Mouse (Mus musculus): ENCODE measurements around the gene Gemin4. TPM values are rescaled to one million over a fixed set of nuclear protein-coding genes. Genes with fewer than 3 reads are reported as not detected.
"Not testable (repeated sequence)": the region's sequence is repeated elsewhere in the genome, so short reads cannot be mapped to it uniquely, and the experiment has no call there.

The Gemin4 gene
- total and polyA plus RNA-seq, 3 experiments: 17.8 to 95.7 (median 23.8) TPM

- H3K9ac ChIP-seq (ENCODE audit: control insufficient read depth, low read depth, low read length, poor library complexity, severe bottlenecking): no peak overlapping the region
- H3K27me3 ChIP-seq (ENCODE audit: control insufficient read depth in 1 of 2, insufficient read depth in 2 of 2, low read length in 2 of 2): no peaks in the 10 kb centered on the region
- no peaks in the 10 kb centered on the region for H3K9me3 ChIP-seq (replicated peaks; ENCODE audit: insufficient read depth, low read length)
- no peak overlapping the region for H3K4me3 ChIP-seq (ENCODE audit: control insufficient read depth in 1 of 2, insufficient read depth in 1 of 2, low read depth in 2 of 2, low read length in 2 of 2)
- H3K4me1 ChIP-seq (ENCODE audit: control insufficient read depth in 1 of 2, insufficient read depth in 2 of 2, low read length in 2 of 2): peaks cover 4 to 23% of the 10 kb centered on the region in 2 experiments; a peak in 3 of 4 replicates
- no peak overlapping the region for H3K27ac ChIP-seq (ENCODE audit: control insufficient read depth, low read depth, low read length)
- DNase-seq (ENCODE audit: low read depth, low spot score): no peak
- peaks cover 9% of the 10 kb centered on the region for H3K79me2 ChIP-seq (ENCODE audit: control insufficient read depth, insufficient read depth, low read length, poor library complexity)
- TF ChIP-seq USF2 (IDR thresholded peaks at IDR 0.05; ENCODE audit: borderline replicate concordance in 1 of 2, insufficient read depth in 1 of 2, low read depth in 1 of 2, low read length in 2 of 2): no peak
- TF ChIP-seq CHD2 (IDR thresholded peaks at IDR 0.05; ENCODE audit: low read length): no peak
- no peak for TF ChIP-seq SIN3A (IDR thresholded peaks at IDR 0.05; ENCODE audit: low read length)
- no peak for TF ChIP-seq ZMIZ1 (IDR thresholded peaks at IDR 0.05; ENCODE audit: low read depth, low read length)
- TF ChIP-seq RCOR1 (IDR thresholded peaks at IDR 0.05; ENCODE audit: low read depth, low read length): no peak
- no peak for TF ChIP-seq USF1 (IDR thresholded peaks at IDR 0.05; ENCODE audit: low read depth, low read length)
- no peak for TF ChIP-seq ZC3H11A (IDR thresholded peaks at IDR 0.05; ENCODE audit: low read depth, low read length)
- TF ChIP-seq NELFE (IDR thresholded peaks at IDR 0.05; ENCODE audit: low read depth, low read length): no peak
- no peak for TF ChIP-seq HCFC1 (IDR thresholded peaks at IDR 0.05; ENCODE audit: low read depth, low read length)
- TF ChIP-seq MEF2A (IDR thresholded peaks at IDR 0.05; ENCODE audit: extremely low read depth, insufficient replicate concordance, low read depth, low read length, poor library complexity, severe bottlenecking): no peak
- no peak for TF ChIP-seq MYC (IDR thresholded peaks at IDR 0.05; ENCODE audit: low read depth, low read length)
- TF ChIP-seq TCF12 (IDR thresholded peaks at IDR 0.05; ENCODE audit: low read depth, low read length): no peak
- TF ChIP-seq GATA1 (IDR thresholded peaks at IDR 0.05; ENCODE audit: low read depth, low read length): no peak
- no peak for TF ChIP-seq MXI1 (IDR thresholded peaks at IDR 0.05; ENCODE audit: low read depth, low read length)
- TF ChIP-seq GABPA (IDR thresholded peaks at IDR 0.05; ENCODE audit: low read depth, low read length): no peak
- no peak for TF ChIP-seq MAX (IDR thresholded peaks at IDR 0.05; ENCODE audit: low read length)
- no peak for TF ChIP-seq KAT2A (conservative IDR thresholded peaks at IDR 0.05; ENCODE audit: low read depth, low read length)
- no peak for TF ChIP-seq JUND (IDR thresholded peaks at IDR 0.05; ENCODE audit: low read depth, low read length)
- no peak for TF ChIP-seq POLR2AphosphoS5 (IDR thresholded peaks at IDR 0.05; ENCODE audit: borderline replicate concordance, low read depth, low read length)
- no peak for TF ChIP-seq EP300 (IDR thresholded peaks at IDR 0.05; ENCODE audit: low read depth in 1 of 2, low read length in 2 of 2)
- H3K36me3 ChIP-seq (ENCODE audit: control insufficient read depth in 1 of 2, insufficient read depth in 2 of 2, low read length in 2 of 2): peaks cover 0 to 20% of the 10 kb centered on the region in 2 experiments; a peak in 2 of 4 replicates
Measured at GRCm38 (mm10) chr11:76213841-76214240, 3.6 kb downstream of the Gemin4 start.

GRCm38 (mm10) chr11:76211595-76211994 is 5.9 kb downstream of the Gemin4 start:
- not testable (repeated sequence) for H3K9ac ChIP-seq (ENCODE audit: control insufficient read depth, low read depth, low read length, poor library complexity, severe bottlenecking)
- peaks cover 0 to 17% of the 10 kb centered on the region in 2 experiments; a peak in 2 of 4 replicates for H3K36me3 ChIP-seq (ENCODE audit: control insufficient read depth in 1 of 2, insufficient read depth in 2 of 2, low read length in 2 of 2)

More at GRCm38 (mm10) chr11:76211595-76211994, 5.9 kb downstream of the Gemin4 start:
- not testable (repeated sequence) for H3K4me3 ChIP-seq (ENCODE audit: control insufficient read depth in 1 of 2, insufficient read depth in 1 of 2, low read depth in 2 of 2, low read length in 2 of 2); DNase-seq (ENCODE audit: low read depth, low spot score); H3K27ac ChIP-seq (ENCODE audit: control insufficient read depth, low read depth, low read length); H3K79me2 ChIP-seq (ENCODE audit: control insufficient read depth, insufficient read depth, low read length, poor library complexity); H3K9me3 ChIP-seq (replicated peaks; ENCODE audit: insufficient read depth, low read length); H3K27me3 ChIP-seq (ENCODE audit: control insufficient read depth in 1 of 2, insufficient read depth in 2 of 2, low read length in 2 of 2)
- H3K4me1 ChIP-seq (ENCODE audit: control insufficient read depth in 1 of 2, insufficient read depth in 2 of 2, low read length in 2 of 2): peaks cover 4 to 15% of the 10 kb centered on the region in 2 experiments; a peak in 3 of 4 replicates

All from MEL (cell line).